Mouse (Mus musculus) urinary bladder, postnatal 36 days (tissue): ENCODE data around the gene Gm10134.
A peak's percentile ranks its signal among the peaks of the same experiment; 100 is the strongest.

Experiments used
- DNase-seq, 2 experiments: peaks; one replicate each; pipeline ENCODE4 v3.0.0; 2022; ENCODE audit warnings: low spot score in 2 of 2, mixed read lengths in 1 of 2

Gene Gm10134

GRCm38 (mm10) chr2:28532938-28533771 lies 27.3 kb downstream of the Gm10134 start:
- peak; percentile 87 to 92 for DNase-seq

GRCm38 (mm10) chr2:28533901-28534435 lies 28.1 kb downstream of the Gm10134 start:
- no peak for DNase-seq

- no peak for DNase-seq
Observed at GRCm38 (mm10) chr2:28534436-28535262, 28.8 kb downstream of the Gm10134 start.

GRCm38 (mm10) chr2:28535263-28535540 lies 29.3 kb downstream of the Gm10134 start:
- DNase-seq: no peak

GRCm38 (mm10) chr2:28535650-28536049 lies 29.8 kb downstream of the Gm10134 start:
- no peak for DNase-seq

GRCm38 (mm10) chr2:28536166-28536565 lies 30.3 kb downstream of the Gm10134 start:
- no peak for DNase-seq

- DNase-seq: peak in 1 of 2 experiments; percentile 67
Observed at GRCm38 (mm10) chr2:28536766-28537633, 31.1 kb downstream of the Gm10134 start.

- no peak for DNase-seq
Observed at GRCm38 (mm10) chr2:28537634-28537920, 31.7 kb downstream of the Gm10134 start.

- DNase-seq: no peak
Observed at GRCm38 (mm10) chr2:28537995-28538816, 32.3 kb downstream of the Gm10134 start.

GRCm38 (mm10) chr2:28538817-28539128 lies 32.9 kb downstream of the Gm10134 start:
- DNase-seq: no peak

GRCm38 (mm10) chr2:28539206-28539605 lies 33.3 kb downstream of the Gm10134 start:
- DNase-seq: peak in 1 of 2 experiments; percentile 62

- no peak for DNase-seq
Observed at GRCm38 (mm10) chr2:28539949-28540348, 34.1 kb downstream of the Gm10134 start.

- no peak for DNase-seq
Observed at GRCm38 (mm10) chr2:28540587-28541227, 34.8 kb downstream of the Gm10134 start.

GRCm38 (mm10) chr2:28543894-28544293 lies 38.0 kb downstream of the Gm10134 start:
- DNase-seq: no peak

GRCm38 (mm10) chr2:28545976-28546375 lies 40.1 kb downstream of the Gm10134 start:
- no peak for DNase-seq

GRCm38 (mm10) chr2:28546560-28546959 lies 40.7 kb downstream of the Gm10134 start:
- no peak for DNase-seq

GRCm38 (mm10) chr2:28547237-28548172 lies 41.6 kb downstream of the Gm10134 start:
- peak; percentile 86 for DNase-seq

GRCm38 (mm10) chr2:28549157-28549556 lies 43.3 kb downstream of the Gm10134 start:
- no peak for DNase-seq

GRCm38 (mm10) chr2:28552301-28552700 lies 46.4 kb downstream of the Gm10134 start:
- no peak for DNase-seq
